Mouse (Mus musculus): ENCODE data around the gene Fgfr2. TPM values are rescaled to one million over a fixed set of nuclear protein-coding genes. Genes with fewer than 3 reads are reported as not detected.

Fgfr2 gene
- polyA plus RNA-seq, 1 experiment, result 14.7 TPM

GRCm38 (mm10) chr7:130645332-130645993 lies 2477.7 kb downstream of the Fgfr2 start:
- TF ChIP-seq POLR2A (IDR thresholded peaks at IDR 0.05; ENCODE audit: low read depth, low read length) (no peak), CTCF (IDR thresholded peaks at IDR 0.05; ENCODE audit: extremely low read depth, insufficient read length, insufficient replicate concordance, low read depth, low read length) (no peak)
- Histone ChIP-seq H3K27me3 (ENCODE audit: control insufficient read depth, insufficient read depth, low read length) (no peaks in the 10 kb centered on the region), H3K4me1 (ENCODE audit: control insufficient read depth, insufficient read depth, insufficient read length, low read length) (peaks cover 31% of the 10 kb centered on the region; the same call in 1 of the 2 replicates), H3K4me3 (ENCODE audit: low read depth, low read length) (peak overlapping the region; percentile 66), H3K27ac (ENCODE audit: insufficient read depth, low read depth, low read length) (peak overlapping the region; percentile 97), H3K36me3 (ENCODE audit: control insufficient read depth, insufficient read depth, low read length) (no peaks in the 10 kb centered on the region)
- 3% methylated on average over 15 of the region's 15 CpGs for WGBS

- Histone ChIP-seq H3K4me1 (ENCODE audit: control insufficient read depth, insufficient read depth, insufficient read length, low read length) (peaks cover 14% of the 10 kb centered on the region; the same call in 1 of the 2 replicates), H3K27me3 (ENCODE audit: control insufficient read depth, insufficient read depth, low read length) (no peaks in the 10 kb centered on the region), H3K4me3 (ENCODE audit: low read depth, low read length) (no peak overlapping the region), H3K36me3 (ENCODE audit: control insufficient read depth, insufficient read depth, low read length) (no peaks in the 10 kb centered on the region), H3K27ac (ENCODE audit: insufficient read depth, low read depth, low read length) (no peak overlapping the region)
- WGBS, result 77% methylated on average over 9 of the region's 9 CpGs
- TF ChIP-seq POLR2A (IDR thresholded peaks at IDR 0.05; ENCODE audit: low read depth, low read length) (no peak), CTCF (IDR thresholded peaks at IDR 0.05; ENCODE audit: extremely low read depth, insufficient read length, insufficient replicate concordance, low read depth, low read length) (no peak)
Observed at GRCm38 (mm10) chr7:130640681-130641080, 2482.5 kb downstream of the Fgfr2 start.

GRCm38 (mm10) chr7:130637811-130638210 lies 2485.3 kb downstream of the Fgfr2 start:
- Histone ChIP-seq H3K4me1 (ENCODE audit: control insufficient read depth, insufficient read depth, insufficient read length, low read length) (peaks cover 9% of the 10 kb centered on the region), H3K36me3 (ENCODE audit: control insufficient read depth, insufficient read depth, low read length) (no peaks in the 10 kb centered on the region), H3K27me3 (ENCODE audit: control insufficient read depth, insufficient read depth, low read length) (no peaks in the 10 kb centered on the region), H3K4me3 (ENCODE audit: low read depth, low read length) (no peak overlapping the region), H3K27ac (ENCODE audit: insufficient read depth, low read depth, low read length) (no peak overlapping the region)
- 56% methylated on average over 6 of the region's 6 CpGs for WGBS
- TF ChIP-seq POLR2A (IDR thresholded peaks at IDR 0.05; ENCODE audit: low read depth, low read length), result no peak

DNA sequence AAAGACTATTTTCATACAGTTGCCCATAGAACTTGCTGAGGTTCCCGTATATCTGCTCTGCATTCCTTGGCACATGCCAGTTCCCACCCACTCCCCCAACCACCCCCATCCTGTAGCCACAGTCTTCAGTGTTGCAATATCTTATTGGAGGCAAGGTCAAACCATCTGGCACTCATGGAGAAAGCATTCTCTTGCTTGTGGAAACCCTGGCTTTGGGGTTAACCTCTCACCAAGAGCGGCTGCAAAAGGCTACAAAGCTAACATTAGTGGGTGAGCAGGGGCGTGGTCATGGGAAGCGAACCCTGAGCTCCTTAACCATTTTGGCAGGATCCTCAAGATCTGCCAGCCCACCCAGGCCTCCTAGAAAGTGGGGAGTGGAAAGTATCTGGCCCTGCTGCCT lies 2486.2 kb downstream of the Fgfr2 start:
- H3K4me3 ChIP-seq (ENCODE audit: low read depth, low read length), result no peak overlapping the region
- H3K27ac ChIP-seq (ENCODE audit: insufficient read depth, low read depth, low read length), result no peak overlapping the region
- 72% methylated on average over 4 of the region's 4 CpGs for WGBS
- H3K4me1 ChIP-seq (ENCODE audit: control insufficient read depth, insufficient read depth, insufficient read length, low read length), result peaks cover 18% of the 10 kb centered on the region
- H3K36me3 ChIP-seq (ENCODE audit: control insufficient read depth, insufficient read depth, low read length), result no peaks in the 10 kb centered on the region
- TF ChIP-seq CTCF (IDR thresholded peaks at IDR 0.05; ENCODE audit: extremely low read depth, insufficient read length, insufficient replicate concordance, low read depth, low read length) (no peak), POLR2A (IDR thresholded peaks at IDR 0.05; ENCODE audit: low read depth, low read length) (no peak)
- no peaks in the 10 kb centered on the region for H3K27me3 ChIP-seq (ENCODE audit: control insufficient read depth, insufficient read depth, low read length)

DNA sequence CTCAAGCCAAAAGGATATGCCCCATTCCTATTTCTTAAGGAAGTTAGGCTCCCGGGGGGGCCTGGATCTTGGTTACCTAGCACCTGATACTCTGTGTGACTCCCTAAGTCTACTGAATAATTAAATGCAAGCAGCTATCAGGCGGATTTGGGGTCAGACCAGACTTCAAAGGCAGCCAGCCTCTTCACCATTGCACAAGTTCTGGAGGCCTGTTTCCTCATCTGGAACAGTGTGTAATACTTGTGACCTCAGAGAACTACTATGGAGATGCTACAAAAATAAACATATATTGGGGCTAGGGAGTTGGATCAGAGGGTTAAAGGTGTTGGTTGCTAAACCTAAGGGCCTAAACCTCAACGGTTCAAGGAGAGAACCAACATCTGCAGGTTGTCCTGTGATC lies 2486.9 kb downstream of the Fgfr2 start:
- no peaks in the 10 kb centered on the region for H3K27me3 ChIP-seq (ENCODE audit: control insufficient read depth, insufficient read depth, low read length)
- TF ChIP-seq CTCF (IDR thresholded peaks at IDR 0.05; ENCODE audit: extremely low read depth, insufficient read length, insufficient replicate concordance, low read depth, low read length) (no peak), POLR2A (IDR thresholded peaks at IDR 0.05; ENCODE audit: low read depth, low read length) (no peak)
- no peak overlapping the region for H3K27ac ChIP-seq (ENCODE audit: insufficient read depth, low read depth, low read length)
- no peaks in the 10 kb centered on the region for H3K36me3 ChIP-seq (ENCODE audit: control insufficient read depth, insufficient read depth, low read length)
- H3K4me1 ChIP-seq (ENCODE audit: control insufficient read depth, insufficient read depth, insufficient read length, low read length), result peaks cover 23% of the 10 kb centered on the region
- WGBS, result 62% methylated on average over 3 of the region's 3 CpGs
- H3K4me3 ChIP-seq (ENCODE audit: low read depth, low read length), result no peak overlapping the region

GRCm38 (mm10) chr7:130635212-130635611 lies 2487.9 kb downstream of the Fgfr2 start:
- Histone ChIP-seq H3K27me3 (ENCODE audit: control insufficient read depth, insufficient read depth, low read length) (no peaks in the 10 kb centered on the region), H3K36me3 (ENCODE audit: control insufficient read depth, insufficient read depth, low read length) (no peaks in the 10 kb centered on the region), H3K4me1 (ENCODE audit: control insufficient read depth, insufficient read depth, insufficient read length, low read length) (peaks cover 23% of the 10 kb centered on the region), H3K4me3 (ENCODE audit: low read depth, low read length) (no peak overlapping the region), H3K27ac (ENCODE audit: insufficient read depth, low read depth, low read length) (no peak overlapping the region)
- TF ChIP-seq POLR2A (IDR thresholded peaks at IDR 0.05; ENCODE audit: low read depth, low read length) (no peak), CTCF (IDR thresholded peaks at IDR 0.05; ENCODE audit: extremely low read depth, insufficient read length, insufficient replicate concordance, low read depth, low read length) (no peak)
- 48% methylated on average over 7 of the region's 7 CpGs for WGBS

DNA sequence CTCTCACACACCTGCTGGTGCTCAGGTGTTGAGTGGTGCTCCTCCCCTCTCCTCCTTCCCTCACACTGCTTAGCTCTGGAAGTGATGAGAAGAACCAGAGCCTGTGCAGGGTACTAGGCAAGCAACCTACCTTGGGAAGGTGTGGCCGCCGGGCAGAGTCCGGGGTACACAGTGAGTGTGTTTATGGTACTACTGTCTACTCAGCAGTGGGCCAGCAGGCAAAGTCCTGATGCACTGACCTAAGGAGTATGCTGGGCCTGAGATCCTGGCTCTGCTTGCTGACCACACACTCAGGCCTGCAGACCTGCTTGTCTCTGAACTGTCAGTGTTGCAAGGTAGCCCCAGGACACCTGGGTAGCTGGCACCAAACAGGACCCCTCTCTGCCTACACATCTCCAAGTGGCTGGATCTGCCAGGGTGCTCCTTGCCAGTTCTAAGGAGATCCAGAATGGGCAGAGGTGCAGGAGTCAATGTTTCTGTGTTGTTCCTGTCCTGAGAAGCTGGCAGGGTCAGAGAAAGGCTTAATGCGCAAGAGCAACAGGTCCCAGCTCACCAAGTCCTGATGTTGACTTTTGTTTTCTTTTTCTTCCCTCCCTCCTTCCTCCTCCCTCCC lies 2488.8 kb downstream of the Fgfr2 start:
- H3K36me3 ChIP-seq (ENCODE audit: control insufficient read depth, insufficient read depth, low read length), result no peaks in the 10 kb centered on the region
- H3K27me3 ChIP-seq (ENCODE audit: control insufficient read depth, insufficient read depth, low read length), result no peaks in the 10 kb centered on the region
- peaks cover 23% of the 10 kb centered on the region for H3K4me1 ChIP-seq (ENCODE audit: control insufficient read depth, insufficient read depth, insufficient read length, low read length)
- peak overlapping the region; percentile 89 for H3K27ac ChIP-seq (ENCODE audit: insufficient read depth, low read depth, low read length)
- no peak overlapping the region for H3K4me3 ChIP-seq (ENCODE audit: low read depth, low read length)
- WGBS, result 44% methylated on average over 4 of the region's 4 CpGs
- peak; percentile 31; the same call in 1 of the 2 replicates for TF ChIP-seq POLR2A (IDR thresholded peaks at IDR 0.05; ENCODE audit: low read depth, low read length)
- no peak for TF ChIP-seq CTCF (IDR thresholded peaks at IDR 0.05; ENCODE audit: extremely low read depth, insufficient read length, insufficient replicate concordance, low read depth, low read length)

All from small intestine, adult 2 months (tissue).